Mouse (Mus musculus) gastrocnemius, adult 2 months (tissue): Measurements from ENCODE around the gene Crk. TPM values are rescaled to one million over a fixed set of nuclear protein-coding genes. Genes with fewer than 3 reads are reported as not detected.

ENCODE experiments used
- DNase-seq: peaks from one replicate; pipeline ENCODE4 v3.0.0; 2022
- H3K27ac ChIP-seq: fragments of 200-600 bp; 2 replicates; pipeline ENCODE4 v1.8.1; 2022; ENCODE audit warnings: mild to moderate bottlenecking
- H3K4me3 ChIP-seq: fragments of 200-600 bp; 2 replicates; pipeline ENCODE4 v1.8.1; 2022; ENCODE audit warnings: mild to moderate bottlenecking, moderate library complexity
- CTCF ChIP-seq: fragments of 200-600 bp; IDR thresholded peaks from 2 replicates; pipeline ENCODE4 v1.8.1; 2022; ENCODE audit warnings: antibody characterized with exemption, mild to moderate bottlenecking, moderate library complexity
- intact Hi-C: fragments of 180-260 bp; cut with DNase I; formaldehyde crosslinking; loops from one replicate; pipeline ENCODE4 v1.15.1; 2025
- total RNA-seq, 2 experiments: library from RNA; stranded (reverse); gene quantifications; 2 replicates each; pipeline ENCODE4 v1.2.3; 2021

Gene Crk
- total RNA-seq, 2 experiments from 2014 or later = 53.4 to 64.3 TPM

GRCm38 (mm10) chr11:75650311-75650710 is 28.7 kb upstream of the Crk start, which contains the start of gene Myo1c:
TSS of gene Myo1c (plus strand) at chr11:75650504.
- peak; percentile 85 for DNase-seq
- Histone ChIP-seq H3K4me3 (peak within 1 kb of the TSS; percentile 94), H3K27ac (peak within 1 kb of the TSS; percentile 98)
- intact Hi-C loops = no loop called here
- no peak for TF ChIP-seq CTCF

- intact Hi-C loops = no loop called here
- peak overlapping the region; percentile 94 for H3K4me3 ChIP-seq
- DNase-seq = no peak
- no peak for TF ChIP-seq CTCF
- peak overlapping the region; percentile 98 for H3K27ac ChIP-seq
These were observed 28.1 kb upstream of the Crk start for GRCm38 (mm10) chr11:75650958-75651425.

DNA sequence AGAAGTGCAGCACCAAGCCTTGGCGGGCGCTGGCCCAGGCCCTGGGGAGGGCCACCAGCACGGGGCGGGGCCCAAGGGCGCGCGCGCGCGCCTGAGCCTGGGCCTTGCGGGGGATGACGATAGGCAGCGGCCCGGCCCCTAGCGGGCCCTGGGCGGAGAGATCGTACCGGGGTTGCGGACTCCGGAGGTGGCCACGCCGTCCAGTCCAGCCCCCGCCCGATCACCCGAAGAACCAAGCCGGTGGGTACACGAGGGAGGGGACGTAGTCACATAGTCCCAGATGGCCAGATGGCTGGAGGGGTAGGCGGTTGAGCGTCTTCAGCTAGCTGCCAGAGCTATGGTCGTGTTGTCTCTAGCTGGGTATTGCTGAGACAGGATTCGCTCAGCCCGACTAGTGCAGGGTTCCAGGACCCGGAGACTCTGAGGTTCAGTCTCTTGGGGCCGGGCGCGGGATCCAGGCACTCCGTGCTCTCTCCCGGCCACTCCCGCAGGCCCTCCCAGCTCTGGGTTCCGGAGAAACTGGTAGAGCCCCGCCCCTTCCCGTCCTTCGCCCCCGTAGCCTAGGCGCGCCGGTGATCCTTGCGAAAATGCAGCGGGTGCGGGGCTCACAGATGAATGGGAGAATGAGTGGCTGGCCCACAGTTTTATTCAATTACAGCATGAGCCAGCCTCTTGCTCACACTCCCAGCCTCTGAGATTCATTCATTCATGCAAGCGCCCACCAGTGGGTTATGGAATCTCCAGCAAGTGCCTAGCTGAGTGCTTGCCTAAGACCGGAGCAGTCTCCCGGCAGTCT is 27.4 kb upstream of the Crk start:
- peak overlapping the region; percentile 98 for H3K27ac ChIP-seq
- intact Hi-C loops = no loop called here
- DNase-seq = peak; percentile 92
- peak; percentile 12; the same call in 1 of the 2 replicates for TF ChIP-seq CTCF
- peak overlapping the region; percentile 94 for H3K4me3 ChIP-seq

GRCm38 (mm10) chr11:75652222-75652941 is 26.7 kb upstream of the Crk start:
- intact Hi-C loops = no loop called here
- H3K27ac ChIP-seq = peak overlapping the region; percentile 98
- no peak for DNase-seq

GRCm38 (mm10) chr11:75652942-75653684 is 25.9 kb upstream of the Crk start:
- peak overlapping the region; percentile 98 for H3K27ac ChIP-seq
- no peak for DNase-seq
- peak; percentile 9; the same call in 1 of the 2 replicates for TF ChIP-seq CTCF

More at GRCm38 (mm10) chr11:75652222-75652941, 26.7 kb upstream of the Crk start:
- peak overlapping the region; percentile 94 for H3K4me3 ChIP-seq
- no peak for TF ChIP-seq CTCF

DNA sequence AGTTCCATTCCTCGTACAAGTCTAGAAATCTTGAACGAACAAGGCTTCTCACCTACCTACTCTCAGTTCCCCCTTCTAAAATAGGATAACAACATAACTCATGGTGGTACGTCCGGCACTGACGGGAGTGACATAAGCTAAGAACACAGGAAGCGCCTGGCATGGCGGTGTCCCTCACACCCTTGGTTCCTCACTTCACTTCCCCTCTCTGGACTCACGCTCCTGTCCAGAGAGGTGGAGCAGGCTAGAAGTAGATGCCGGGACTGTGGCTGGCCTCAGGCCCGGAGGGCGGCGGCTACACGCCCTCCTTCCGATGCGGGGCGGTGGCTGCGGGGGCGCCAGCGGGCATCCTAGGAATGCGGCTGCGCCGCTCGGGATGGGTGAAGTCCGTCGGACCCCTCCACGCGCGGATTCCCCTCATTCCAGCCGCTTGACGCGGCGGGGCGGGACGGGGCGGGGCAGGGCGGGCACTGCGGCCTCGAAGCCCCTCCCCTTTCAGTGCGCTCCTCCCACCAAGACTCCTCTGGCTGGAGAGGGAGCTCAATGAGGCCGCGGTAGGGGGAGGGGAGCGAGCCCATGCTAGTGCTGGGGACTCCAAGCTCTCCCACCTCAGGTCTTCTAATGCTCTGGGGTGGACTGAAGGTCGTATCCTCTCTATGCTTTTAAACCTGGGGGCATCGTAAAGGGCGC is 25.1 kb upstream of the Crk start:
- H3K4me3 ChIP-seq = peak overlapping the region; percentile 94
- no peak for TF ChIP-seq CTCF
- peak; percentile 88 for DNase-seq
- intact Hi-C loops = no loop called here
- H3K27ac ChIP-seq = peak overlapping the region; percentile 98

More at GRCm38 (mm10) chr11:75652942-75653684, 25.9 kb upstream of the Crk start:
- intact Hi-C loops = no loop called here
- peak overlapping the region; percentile 94 for H3K4me3 ChIP-seq

DNA sequence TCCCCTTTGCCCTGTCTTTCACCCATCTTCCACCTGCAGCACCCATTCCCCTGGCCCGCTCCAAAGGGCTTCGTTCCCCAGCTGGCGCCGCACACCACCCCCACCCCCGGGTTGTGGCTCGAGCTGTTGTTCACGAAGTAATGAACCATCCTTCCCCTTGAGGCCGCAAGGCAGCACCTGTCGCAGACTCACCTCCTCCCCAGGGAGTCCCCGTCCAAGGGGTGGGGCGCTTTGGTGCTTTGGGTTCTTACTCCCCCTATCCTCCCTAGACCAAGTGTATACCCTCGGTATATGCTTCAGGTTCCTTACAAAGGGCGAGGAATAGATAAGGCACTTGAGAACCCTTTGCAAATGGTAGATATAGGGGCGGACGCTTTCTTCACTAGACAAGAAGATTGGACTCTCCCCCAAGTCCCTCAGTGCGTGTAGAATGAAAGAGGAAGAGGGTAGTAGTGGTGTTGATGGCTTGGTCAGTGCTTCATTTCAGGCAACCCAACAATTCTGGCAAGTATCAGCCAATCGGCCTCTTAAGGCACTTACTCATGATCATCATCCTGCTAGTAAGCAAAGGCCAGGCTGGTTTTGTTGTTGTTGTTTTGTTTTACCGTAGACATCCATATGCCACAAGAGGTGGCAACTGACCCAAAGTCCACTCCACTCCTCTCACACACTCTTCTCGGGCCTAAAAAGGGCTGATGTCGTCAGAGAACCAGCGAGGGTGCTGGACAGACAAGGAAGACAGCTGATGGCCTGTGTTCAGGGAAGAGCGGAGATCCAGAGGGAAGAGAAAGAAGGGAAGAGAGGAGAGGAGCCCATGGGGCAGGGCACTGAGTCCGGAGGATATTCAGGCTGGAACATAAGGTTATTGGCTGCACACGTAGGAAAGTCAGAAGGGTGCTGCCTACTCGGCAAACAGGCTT is 24.3 kb upstream of the Crk start:
- intact Hi-C loops = no loop called here
- DNase-seq = no peak
- no peak for TF ChIP-seq CTCF
- Histone ChIP-seq H3K4me3 (peak overlapping the region; percentile 94), H3K27ac (peak overlapping the region; percentile 98)

- DNase-seq = peak; percentile 87
- H3K4me3 ChIP-seq = peak overlapping the region; percentile 94
- H3K27ac ChIP-seq = peak overlapping the region; percentile 98
- TF ChIP-seq CTCF = 0 out of 2 replicates have a peak, but pooled peaks have one; percentile 1
- intact Hi-C loops = loop anchor here (2.0 kb wide), 1 partner anchor 23 kb away; the partner anchor contains the start of gene Crk
These were observed 23.2 kb upstream of the Crk start for GRCm38 (mm10) chr11:75655621-75656545.

DNA sequence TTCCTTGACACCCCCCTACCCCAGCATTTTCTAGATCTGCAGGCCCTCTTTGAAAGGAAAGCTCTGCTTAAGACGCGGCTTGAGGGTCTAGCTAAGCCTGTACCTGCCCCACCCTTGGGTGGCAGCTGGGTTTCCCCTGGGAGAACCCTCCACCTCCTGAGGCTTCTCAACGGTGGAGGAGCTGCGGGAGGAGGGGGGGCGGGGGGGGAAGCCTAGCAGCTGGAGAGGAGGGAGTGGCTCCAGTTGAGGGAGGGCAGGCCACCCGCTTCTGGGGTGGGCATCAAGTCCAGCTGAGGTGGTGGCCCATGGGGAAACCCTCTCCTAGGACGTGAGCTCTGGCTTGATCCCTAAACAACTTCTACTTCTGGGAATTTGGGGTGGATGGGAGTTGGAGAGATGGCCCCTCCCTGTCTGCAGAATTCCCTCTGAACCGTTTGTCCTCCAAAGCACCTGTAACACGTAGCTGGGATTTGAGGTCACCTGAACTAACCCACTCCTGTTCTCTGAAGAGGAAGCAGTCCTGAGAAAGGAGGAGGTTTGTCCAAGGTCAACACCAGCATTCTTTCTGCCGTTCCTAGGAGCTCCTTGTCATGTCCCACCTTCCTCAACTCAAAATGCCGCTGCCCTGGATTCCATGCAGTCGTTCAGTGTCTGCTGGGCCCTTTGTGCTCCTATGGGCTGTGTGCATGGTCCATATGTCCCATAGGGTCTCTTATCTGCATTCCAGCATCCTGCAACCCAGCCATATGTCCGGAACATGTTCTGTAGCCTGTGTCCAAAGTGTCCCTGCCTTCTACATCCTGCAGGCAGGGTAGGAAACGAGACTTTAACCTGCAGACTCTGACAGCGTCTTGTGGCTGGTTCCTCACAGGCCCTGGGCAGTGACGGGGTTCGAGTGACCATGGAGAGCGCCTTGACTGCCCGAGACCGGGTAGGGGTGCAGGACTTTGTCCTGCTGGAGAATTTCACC is 22.2 kb upstream of the Crk start:
- no peak for TF ChIP-seq CTCF
- peak overlapping the region; percentile 98 for H3K27ac ChIP-seq
- no peak for DNase-seq
- H3K4me3 ChIP-seq = peak overlapping the region; percentile 94
- intact Hi-C loops = loop anchor here (2.0 kb wide), 1 partner anchor 22 kb away; the partner anchor contains the start of gene Crk
